33 mouse cellular contexts compared by ENCODE assay signal in the genomic region with DNA sequence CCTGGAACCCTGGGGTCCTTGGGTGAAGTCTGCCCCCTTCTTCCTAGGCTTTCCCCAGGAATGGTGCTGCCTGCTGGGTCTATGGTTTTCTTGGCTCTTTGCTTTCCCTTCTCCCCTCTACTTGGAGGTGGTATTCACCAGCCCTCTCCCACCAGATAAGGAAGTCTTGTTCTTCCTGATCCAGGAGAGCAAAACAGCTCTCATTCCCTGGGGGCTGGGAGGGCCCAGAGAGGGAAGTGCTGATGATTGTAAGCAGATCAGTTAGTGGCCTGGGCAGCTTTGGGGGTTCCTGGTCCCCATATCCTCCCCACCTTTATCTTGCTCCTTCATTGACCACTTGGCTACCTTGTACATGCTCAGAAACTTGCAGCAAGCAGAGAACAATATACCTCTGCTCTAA. TPM values are rescaled to one million over a fixed set of nuclear protein-coding genes. Genes with fewer than 3 reads are reported as not detected.
"Had no signal": no experiment of that assay in that cellular context is flagged by ENCODE, and none has a peak within 500 bp of the region (broad histone marks: within the 10 kb centered on the region; RNA-seq: fewer than 3 reads in every experiment).

No protein-coding gene starts in this region.

- H3K4me3 ChIP-seq: limb, embryonic 10.5 days; limb, embryonic 12.5 days; limb, embryonic 13.5 days; limb, embryonic 15.5 days; liver, embryonic 12.5 days; liver, embryonic 13.5 days; liver, embryonic 15.5 days; lung, embryonic 15.5 days; megakaryocyte, embryonic 14.5 days; midbrain, embryonic 10.5 days; midbrain, embryonic 12.5 days; midbrain, embryonic 13.5 days; midbrain, embryonic 15.5 days; myocyte; neural tube, embryonic 12.5 days; neural tube, embryonic 13.5 days had no signal

- H3K36me3 ChIP-seq: limb, embryonic 10.5 days; limb, embryonic 12.5 days; limb, embryonic 13.5 days; limb, embryonic 15.5 days; liver, embryonic 12.5 days; liver, embryonic 13.5 days; liver, embryonic 15.5 days; lung, embryonic 15.5 days; midbrain, embryonic 10.5 days; midbrain, embryonic 12.5 days; midbrain, embryonic 13.5 days; midbrain, embryonic 15.5 days; neural tube, embryonic 12.5 days; neural tube, embryonic 13.5 days had no signal

- H3K4me1 ChIP-seq: limb, embryonic 10.5 days; limb, embryonic 12.5 days; limb, embryonic 13.5 days; limb, embryonic 15.5 days; liver, embryonic 12.5 days; liver, embryonic 13.5 days; liver, embryonic 15.5 days; lung, embryonic 15.5 days; megakaryocyte, embryonic 14.5 days; midbrain, embryonic 10.5 days; midbrain, embryonic 12.5 days; midbrain, embryonic 13.5 days; midbrain, embryonic 15.5 days; neural tube, embryonic 12.5 days; neural tube, embryonic 13.5 days had no signal

- ATAC-seq: liver, embryonic 12.5 days; liver, postnatal 0 days; lung, postnatal 0 days; midbrain, embryonic 13.5 days; midbrain, embryonic 15.5 days; midbrain, embryonic 16.5 days had no signal

- H3K27ac ChIP-seq: limb, embryonic 10.5 days; limb, embryonic 12.5 days; limb, embryonic 13.5 days; limb, embryonic 15.5 days; liver, embryonic 12.5 days; liver, embryonic 13.5 days; liver, embryonic 14.5 days; liver, embryonic 15.5 days; lung, embryonic 15.5 days; macrophage; midbrain, embryonic 10.5 days; midbrain, embryonic 12.5 days; midbrain, embryonic 13.5 days; midbrain, embryonic 15.5 days; neural tube, embryonic 12.5 days; neural tube, embryonic 13.5 days had no signal

- H3K9me3 ChIP-seq: limb, embryonic 10.5 days; limb, embryonic 12.5 days; limb, embryonic 13.5 days; limb, embryonic 15.5 days; liver, embryonic 12.5 days; liver, embryonic 13.5 days; liver, embryonic 15.5 days; lung, embryonic 15.5 days; midbrain, embryonic 10.5 days; midbrain, embryonic 12.5 days; midbrain, embryonic 13.5 days; midbrain, embryonic 15.5 days; neural tube, embryonic 12.5 days; neural tube, embryonic 13.5 days had no signal

- DNase-seq: left cerebral cortex, postnatal 4 days; liver; liver, embryonic 13.5 days; liver, postnatal 0 days; lung, adult 18-20 months; lung, adult 2 months; lung, embryonic 14.5 days; lung, postnatal 10 days; lung, postnatal 14 days; lung, postnatal 36 days; lung, postnatal 4 days; midbrain, embryonic 14.5 days had no signal

- H3K4me2 ChIP-seq: limb, embryonic 12.5 days; limb, embryonic 13.5 days; limb, embryonic 15.5 days; liver, embryonic 11.5 days; liver, embryonic 12.5 days; liver, embryonic 13.5 days; liver, embryonic 15.5 days; lung, embryonic 14.5 days; lung, embryonic 15.5 days; midbrain, embryonic 11.5 days; midbrain, embryonic 12.5 days; midbrain, embryonic 13.5 days; midbrain, embryonic 15.5 days; neural tube, embryonic 12.5 days; neural tube, embryonic 13.5 days had no signal

- H3K9ac ChIP-seq: limb, embryonic 12.5 days; limb, embryonic 13.5 days; limb, embryonic 15.5 days; liver, embryonic 12.5 days; liver, embryonic 13.5 days; liver, embryonic 14.5 days; liver, embryonic 15.5 days; liver, postnatal 0 days; lung, embryonic 14.5 days; lung, embryonic 15.5 days; midbrain, embryonic 12.5 days; midbrain, embryonic 13.5 days; midbrain, embryonic 15.5 days; neural tube, embryonic 12.5 days; neural tube, embryonic 13.5 days had no signal

RNA-seq across cellular contexts. Expression of a gene that starts 45.4 kb away (rescaled TPM):
- polyA plus RNA-seq: macrophage had no signal
